8 mouse cellular contexts compared by ENCODE assay signal in the genomic region with DNA sequence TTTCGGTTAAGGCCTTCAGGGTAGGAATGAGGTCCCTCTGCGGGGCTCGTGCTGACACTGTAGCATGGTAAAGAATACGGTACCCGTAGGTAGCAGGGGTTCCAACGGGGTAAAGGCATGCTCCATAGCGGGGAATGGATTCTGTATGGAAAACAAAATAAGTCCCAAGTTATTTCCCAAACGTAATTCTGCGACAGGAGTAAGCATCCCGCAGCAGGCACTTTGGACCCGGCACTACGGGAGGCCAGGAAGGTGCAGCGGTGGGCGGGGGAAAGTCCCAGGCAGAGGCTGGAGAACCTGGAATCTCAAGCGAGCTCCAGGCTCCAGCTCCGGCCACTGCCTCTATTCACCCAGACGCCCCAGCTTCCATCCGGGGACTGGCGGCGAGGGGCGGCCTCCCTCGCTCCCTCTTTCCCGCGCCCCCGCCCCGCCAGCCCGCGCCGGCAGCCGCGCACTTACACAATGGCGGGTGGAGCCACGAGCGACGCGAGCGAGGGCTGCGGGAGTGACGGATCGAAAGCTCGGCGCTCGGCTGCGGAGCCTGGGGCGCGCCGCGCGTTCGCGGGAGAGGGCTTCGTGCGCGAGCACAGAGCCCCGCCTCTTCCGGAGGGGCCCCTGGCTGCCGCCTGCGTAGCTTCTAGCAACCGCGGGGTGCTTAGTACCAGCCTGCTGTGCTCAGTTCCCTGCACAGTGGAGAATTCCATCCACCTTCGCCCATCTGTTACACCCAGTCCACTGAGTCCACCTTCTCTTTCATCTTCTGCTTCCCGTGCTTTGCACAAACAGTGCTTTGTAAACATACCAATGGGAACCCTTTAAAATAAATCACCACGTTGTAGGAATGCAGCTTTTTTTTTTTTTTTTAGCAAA. TPM values are rescaled to one million over a fixed set of nuclear protein-coding genes. Genes with fewer than 3 reads are reported as not detected.
A peak's percentile ranks its signal among the peaks of the same experiment; 100 is the strongest.
DNase-seq lines count a peak whose midpoint lies in the region; ATAC-seq lines count a peak whose summit lies in the region.

A gene (minus strand): TSS at position 602 of the 870 bp plus-strand sequence.

- under 1% methylated on average over 60 of the region's 63 CpGs for WGBS in heart, embryonic 14.5 days
- under 1% methylated on average over 62 of the region's 63 CpGs for WGBS in liver, embryonic 13.5 days (ENCODE audit: insufficient replicate concordance)
- under 1% methylated on average over 61 of the region's 63 CpGs for WGBS in stomach, embryonic 16.5 days

- H3K27me3 ChIP-seq in heart, embryonic 14.5 days (ENCODE audit: control insufficient read depth, insufficient read depth, low read length), result no peaks in the 10 kb centered on the region
- no peaks in the 10 kb centered on the region for H3K27me3 ChIP-seq in liver, embryonic 13.5 days
- H3K27me3 ChIP-seq in stomach, embryonic 16.5 days (ENCODE audit: control insufficient read depth, insufficient read depth, low read length), result no peaks in the 10 kb centered on the region

- DNase-seq in c-Kit-negative CD71-positive TER-119-positive erythroid progenitor cells, embryonic 14.5 days (ENCODE audit: low read depth, low spot score), result peak; percentile 77
- peak; percentile 77 for DNase-seq in fibroblast of lung, adult 2 months (ENCODE audit: low read depth)
- peak; percentile 96 for DNase-seq in kidney, postnatal 14 days
- DNase-seq in liver, embryonic 13.5 days, result peak; percentile 87
- peak; percentile 94 for DNase-seq in neural tube, embryonic 10.5 days (ENCODE audit: extremely low spot score, low spot score)

- peak within 1 kb of the TSS; percentile 68 for H3K4me2 ChIP-seq in heart, embryonic 14.5 days (ENCODE audit: low read length)
- peak within 1 kb of the TSS; percentile 77 for H3K4me2 ChIP-seq in liver, embryonic 13.5 days
- peak within 1 kb of the TSS; percentile 76 for H3K4me2 ChIP-seq in stomach, embryonic 16.5 days (ENCODE audit: low read depth, low read length)

- peak; percentile 89 for ATAC-seq in CD4-positive, CD25-positive, alpha-beta regulatory T cell, adult 4 months
- peak; percentile 95 for ATAC-seq in heart, embryonic 14.5 days (ENCODE audit: insufficient number of reproducible peaks, insufficient read depth, low FRiP score, low read depth)
- ATAC-seq in liver, embryonic 13.5 days (ENCODE audit: low read depth), result peak; percentile 95
- peak; percentile 97 for ATAC-seq in stomach, embryonic 16.5 days (ENCODE audit: insufficient read depth, low FRiP score)

- peak within 1 kb of the TSS; percentile 87 for H3K9ac ChIP-seq in heart, embryonic 14.5 days (ENCODE audit: low read length)
- H3K9ac ChIP-seq in liver, embryonic 13.5 days, result peak within 1 kb of the TSS; percentile 87
- peak within 1 kb of the TSS; percentile 80 for H3K9ac ChIP-seq in stomach, embryonic 16.5 days (ENCODE audit: low read length)

- peak within 1 kb of the TSS; percentile 92 to 93 for H3K27ac ChIP-seq in heart, embryonic 14.5 days (replicated peaks in 1 of 2; ENCODE audit: control insufficient read depth in 1 of 2, insufficient read depth in 1 of 2, low read depth in 2 of 2, low read length in 2 of 2)
- H3K27ac ChIP-seq in liver, embryonic 13.5 days, result peak within 1 kb of the TSS; percentile 85
- H3K27ac ChIP-seq in stomach, embryonic 16.5 days (ENCODE audit: low read length), result peak within 1 kb of the TSS; percentile 91

- no peaks in the 10 kb centered on the region for H3K4me1 ChIP-seq in heart, embryonic 14.5 days (ENCODE audit: control insufficient read depth in 2 of 2, insufficient read depth in 2 of 2, low read length in 2 of 2)
- peaks cover 52% of the 10 kb centered on the region for H3K4me1 ChIP-seq in liver, embryonic 13.5 days (replicated peaks)
- H3K4me1 ChIP-seq in stomach, embryonic 16.5 days (ENCODE audit: control insufficient read depth, insufficient read depth, low read length), result peaks cover 5% of the 10 kb centered on the region; the same call in 1 of the 2 replicates

- peak within 1 kb of the TSS; percentile 62 to 73 for H3K4me3 ChIP-seq in heart, embryonic 14.5 days (ENCODE audit: control insufficient read depth in 1 of 2, insufficient read depth in 1 of 2, low read depth in 1 of 2, low read length in 2 of 2)
- peak within 1 kb of the TSS; percentile 85 for H3K4me3 ChIP-seq in liver, embryonic 13.5 days (replicated peaks)
- peak within 1 kb of the TSS; percentile 63 for H3K4me3 ChIP-seq in stomach, embryonic 16.5 days (replicated peaks; ENCODE audit: low read length)

- H3K9me3 ChIP-seq in heart, embryonic 14.5 days (ENCODE audit: control insufficient read depth, low read length), result 0 out of 2 replicates have a peak, but pooled peaks cover 4% of the 10 kb centered on the region
- no peaks in the 10 kb centered on the region for H3K9me3 ChIP-seq in liver, embryonic 13.5 days (replicated peaks)
- H3K9me3 ChIP-seq in stomach, embryonic 16.5 days (replicated peaks; ENCODE audit: control insufficient read depth, low read length), result no peaks in the 10 kb centered on the region

- no peaks in the 10 kb centered on the region for H3K36me3 ChIP-seq in heart, embryonic 14.5 days (ENCODE audit: control insufficient read depth, insufficient read depth, low read length)
- H3K36me3 ChIP-seq in liver, embryonic 13.5 days, result no peaks in the 10 kb centered on the region
- no peaks in the 10 kb centered on the region for H3K36me3 ChIP-seq in stomach, embryonic 16.5 days (ENCODE audit: control insufficient read depth, insufficient read depth, low read length)

RNA-seq across cellular contexts. Expression of the gene that starts here (rescaled TPM):
- polyA plus RNA-seq in CD4-positive, CD25-positive, alpha-beta regulatory T cell, adult 4 months (2017; shearing (Covaris generic)), result 10 to 100 TPM in 1 of 2 experiments, 1 to 10 TPM in 1; 9.4 to 12.1 TPM
- 7.6 and 8.6 TPM in 2 replicates for polyA plus RNA-seq in heart, embryonic 14.5 days (2014; fragmentation: Nextera tagmentation; extraction: Ambion mirVana)
- 6.8 and 6.9 TPM in 2 replicates for polyA plus RNA-seq in liver, embryonic 13.5 days (2015; fragmentation: Nextera tagmentation; extraction: Ambion mirVana)
- polyA plus RNA-seq in stomach, embryonic 16.5 days (2015; fragmentation: Nextera tagmentation; extraction: Ambion mirVana), result 17.4 and 18.4 TPM in 2 replicates

Comparison
In these comparisons a context has a peak if more than half of its experiments do, and no peak if none do; other contexts are left out.
1. Peak in every context shown above with its lines: DNase-seq, ATAC-seq, H3K4me3 ChIP-seq and H3K27ac ChIP-seq.